Mouse (Mus musculus) embryonic fibroblast, embryonic 13.5 days (primary cell): ENCODE data around the gene Trp53inp2. TPM values are rescaled to one million over a fixed set of nuclear protein-coding genes. Genes with fewer than 3 reads are reported as not detected.

Source experiments
- H3K27ac ChIP-seq: 2 replicates; pipeline ENCODE4 v1.5.1; 2012; ENCODE audit warnings: low read length, control low read depth, inconsistent platforms; ENCODE audit not compliant: insufficient read depth
- H3K4me1 ChIP-seq: 2 replicates; pipeline ENCODE4 v1.6.1; 2011; ENCODE audit warnings: low read length; ENCODE audit not compliant: control insufficient read depth, insufficient read depth
- H3K4me3 ChIP-seq: 2 replicates; pipeline ENCODE4 v1.5.1; 2011; ENCODE audit warnings: mild to moderate bottlenecking, control low read depth, low read length; ENCODE audit not compliant: insufficient read depth
- CTCF ChIP-seq: IDR thresholded peaks from 2 replicates; pipeline ENCODE4 v1.5.1; 2011; ENCODE audit warnings: mild to moderate bottlenecking, control low read depth, low read length, moderate library complexity, borderline replicate concordance; ENCODE audit not compliant: insufficient read depth
- POLR2A ChIP-seq: IDR thresholded peaks from 2 replicates; pipeline ENCODE4 v1.6.1; 2011; ENCODE audit warnings: low read depth, mild to moderate bottlenecking, control low read depth, low read length, moderate library complexity
- polyA plus RNA-seq: library from polyadenylated mRNA; stranded (reverse); fragments of >200 nt; gene quantifications from 2 replicates; pipeline ENCODE4 v1.2.4, GENCODE M21; 2011; ENCODE audit warnings: low read depth; ENCODE audit not compliant: missing spikeins, insufficient read length

Gene Trp53inp2
- polyA plus RNA-seq, 1 experiment: 73.2 TPM

DNA sequence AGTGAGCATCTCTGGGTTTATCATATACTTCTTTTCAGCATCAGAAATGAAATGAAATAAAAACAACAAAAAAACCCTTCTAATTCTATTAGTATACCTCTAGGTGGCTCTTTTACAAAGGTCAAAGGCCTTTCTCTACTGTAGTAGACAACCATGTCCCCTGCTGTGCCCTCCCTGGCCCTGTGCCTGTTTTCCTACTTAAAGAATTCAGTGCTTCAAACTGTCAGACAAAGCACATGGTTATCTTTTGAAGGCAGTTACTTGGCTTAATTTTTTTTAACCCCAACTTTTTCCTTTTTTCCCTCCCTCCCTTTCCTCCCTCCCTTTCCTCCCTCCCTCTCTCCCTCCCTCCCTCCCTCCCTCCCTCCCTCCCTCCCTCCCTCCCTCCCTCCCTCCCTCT lies 19.4 kb downstream of the Trp53inp2 start:
- H3K4me1 ChIP-seq: no peaks in the 10 kb centered on the region
- no peak for TF ChIP-seq CTCF
- no peak for TF ChIP-seq POLR2A
- no peak overlapping the region for H3K27ac ChIP-seq
- no peak overlapping the region for H3K4me3 ChIP-seq

DNA sequence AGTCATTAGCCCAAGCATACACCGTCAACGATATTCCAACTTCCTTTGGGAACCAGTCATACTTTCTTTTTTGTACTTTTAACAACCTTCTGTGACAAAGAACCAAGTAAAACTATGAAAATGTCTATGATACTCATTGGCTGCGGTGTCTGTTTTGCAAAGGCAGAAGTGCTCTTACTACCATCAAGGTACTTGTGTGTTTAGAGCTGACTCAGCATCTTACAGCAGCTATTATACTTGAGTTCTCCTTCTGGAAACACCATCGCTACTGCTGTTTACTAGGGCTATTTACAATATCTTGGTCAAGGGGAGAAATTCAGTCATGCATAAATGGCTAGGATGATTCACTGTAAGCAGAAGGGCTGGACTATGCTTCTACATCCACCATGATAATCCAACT lies 21.1 kb downstream of the Trp53inp2 start:
- Histone ChIP-seq H3K4me1 (no peaks in the 10 kb centered on the region), H3K4me3 (no peak overlapping the region), H3K27ac (no peak overlapping the region)
- TF ChIP-seq POLR2A: no peak
- TF ChIP-seq CTCF: no peak

DNA sequence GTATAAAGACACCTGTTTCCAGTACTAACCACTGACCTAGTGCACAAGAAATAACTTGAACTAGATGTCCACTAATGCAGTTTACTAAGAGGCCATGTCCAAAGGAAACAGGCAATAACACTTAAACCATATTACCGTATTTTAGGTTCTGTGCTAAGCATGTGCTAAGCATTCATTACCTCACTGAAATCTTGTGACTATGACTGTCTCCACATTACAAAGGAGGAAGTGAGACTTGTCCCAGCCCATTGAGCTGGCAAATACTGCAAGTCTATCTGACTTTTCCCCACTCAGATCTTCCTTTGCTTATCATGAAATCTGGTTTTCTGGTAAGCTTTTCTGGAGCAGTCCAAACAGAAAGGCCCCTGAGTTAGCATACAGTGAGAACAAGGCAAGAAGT lies 23.8 kb downstream of the Trp53inp2 start:
- TF ChIP-seq POLR2A (no peak), CTCF (no peak)
- Histone ChIP-seq H3K4me1 (no peaks in the 10 kb centered on the region), H3K27ac (no peak overlapping the region)

DNA sequence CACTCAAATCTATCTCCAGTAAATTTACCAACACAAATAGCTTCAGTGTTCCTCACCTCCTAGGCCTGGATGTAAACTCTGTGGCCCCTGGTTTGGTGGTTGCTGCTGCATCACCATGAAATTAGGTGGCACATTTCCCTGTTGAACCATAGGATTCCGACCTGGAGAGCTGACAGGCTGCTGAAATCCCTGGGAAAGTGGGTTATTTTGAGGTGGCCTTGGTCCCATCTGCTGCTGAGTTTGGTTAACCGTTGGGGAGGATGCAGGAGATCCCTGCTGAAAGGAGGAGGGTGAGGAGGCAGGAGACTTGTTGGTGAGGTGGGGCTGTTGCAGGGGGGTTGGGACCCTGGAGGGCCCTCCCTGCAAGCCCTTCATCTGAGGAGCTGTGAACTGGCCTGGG lies 40.1 kb downstream of the Trp53inp2 start:
- H3K4me1 ChIP-seq: no peaks in the 10 kb centered on the region
- no peak overlapping the region for H3K27ac ChIP-seq
- no peak for TF ChIP-seq POLR2A
- H3K4me3 ChIP-seq: no peak overlapping the region

More for the DNA sequence above, 23.8 kb downstream of the Trp53inp2 start:
- no peak overlapping the region for H3K4me3 ChIP-seq

DNA sequence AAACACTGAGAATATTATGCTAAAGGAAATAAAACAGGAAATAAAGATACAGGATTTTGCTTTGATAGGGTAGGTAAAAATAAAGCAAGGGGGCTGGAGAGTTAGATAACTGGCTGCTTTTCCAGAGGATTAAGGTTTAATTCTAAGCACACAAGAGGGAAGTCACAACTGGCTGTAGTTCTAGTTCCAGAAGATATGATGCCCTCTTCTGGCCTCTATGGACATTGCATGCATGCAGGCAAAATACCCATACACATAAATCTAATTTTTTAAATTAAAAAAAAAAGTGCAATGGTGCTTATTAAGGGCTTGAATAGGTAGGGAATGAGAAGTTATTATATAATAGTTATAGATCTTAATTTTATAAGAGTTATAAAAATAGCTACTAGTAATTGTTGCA lies 55.6 kb downstream of the Trp53inp2 start:
- Histone ChIP-seq H3K27ac (no peak overlapping the region), H3K4me1 (no peaks in the 10 kb centered on the region), H3K4me3 (no peak overlapping the region)
- TF ChIP-seq CTCF (no peak), POLR2A (no peak)

Other genes with a start within 250 kb of the Trp53inp2 start
- 62.4 and 73.3 TPM in 2 replicates for gene Itch, start 247.6 kb upstream of the Trp53inp2 start, polyA plus RNA-seq
- 498 and 600 TPM in 2 replicates for gene Dynlrb1, start 144.5 kb upstream of the Trp53inp2 start, polyA plus RNA-seq
- 134 and 137 TPM in 2 replicates for gene Map1lc3a, start 104.8 kb upstream of the Trp53inp2 start, polyA plus RNA-seq
- 40.6 and 43.9 TPM in 2 replicates for gene Pigu, start 23.6 kb upstream of the Trp53inp2 start, polyA plus RNA-seq
- 44.7 and 44.8 TPM in 2 replicates for gene Ncoa6, start 92.8 kb downstream of the Trp53inp2 start, polyA plus RNA-seq
- gene Acss2, start 136.9 kb downstream of the Trp53inp2 start, polyA plus RNA-seq: 7.1 and 10.1 TPM in 2 replicates
- 10.8 and 11.0 TPM in 2 replicates for gene Ggt7, start 137.2 kb downstream of the Trp53inp2 start, polyA plus RNA-seq
- 23.4 and 37.7 TPM in 2 replicates for gene Gss, start 211.8 kb downstream of the Trp53inp2 start, polyA plus RNA-seq
- not detected in 2 replicates for gene Myh7b, start 230.2 kb downstream of the Trp53inp2 start, polyA plus RNA-seq